Mouse (Mus musculus): Measurements from ENCODE around the gene Siah1a.

The Siah1a gene

GRCm38 (mm10) chr8:86744313-86745220 lies 1.2 kb downstream of the Siah1a start:
- no peak for DNase-seq (ENCODE audit: low read depth, low spot score)

DNA sequence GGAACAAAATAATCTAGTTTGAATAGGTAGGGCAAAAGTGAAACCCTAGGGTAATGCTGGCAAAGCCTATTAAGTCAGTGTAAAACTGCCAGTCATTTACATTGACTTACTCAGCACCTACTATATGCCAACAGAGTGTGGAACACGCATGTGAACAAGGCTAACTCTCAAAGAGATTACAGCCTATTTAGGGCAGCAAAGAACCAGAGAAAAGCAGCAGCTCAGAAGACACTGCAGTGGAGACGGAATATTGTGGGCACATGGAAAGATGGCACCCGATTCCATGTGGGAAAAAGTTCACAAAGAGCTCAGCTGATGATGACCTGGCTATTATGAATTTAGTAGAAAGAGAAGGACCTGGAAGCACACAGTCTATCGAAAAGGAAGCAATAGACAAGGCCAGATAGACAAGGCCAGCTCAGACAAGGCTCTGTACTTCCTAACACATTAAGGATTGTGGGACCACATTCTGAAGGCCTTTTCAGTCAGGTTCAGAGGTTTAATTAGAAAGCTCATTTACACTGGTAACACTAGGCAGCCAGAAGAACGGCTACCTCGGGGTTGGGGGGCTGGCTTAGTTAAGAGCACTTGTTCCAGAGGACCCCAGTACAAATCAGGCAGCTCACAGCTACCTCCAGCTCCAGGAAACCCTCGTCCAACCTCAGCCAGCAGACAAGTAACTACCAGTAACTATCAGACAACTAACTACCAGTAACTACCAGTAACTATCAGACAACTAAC lies 3.0 kb downstream of the Siah1a start:
- DNase-seq (ENCODE audit: low read depth, low spot score): no peak

GRCm38 (mm10) chr8:86741627-86742026 lies 4.1 kb downstream of the Siah1a start:
- DNase-seq (ENCODE audit: low read depth, low spot score): no peak

DNA sequence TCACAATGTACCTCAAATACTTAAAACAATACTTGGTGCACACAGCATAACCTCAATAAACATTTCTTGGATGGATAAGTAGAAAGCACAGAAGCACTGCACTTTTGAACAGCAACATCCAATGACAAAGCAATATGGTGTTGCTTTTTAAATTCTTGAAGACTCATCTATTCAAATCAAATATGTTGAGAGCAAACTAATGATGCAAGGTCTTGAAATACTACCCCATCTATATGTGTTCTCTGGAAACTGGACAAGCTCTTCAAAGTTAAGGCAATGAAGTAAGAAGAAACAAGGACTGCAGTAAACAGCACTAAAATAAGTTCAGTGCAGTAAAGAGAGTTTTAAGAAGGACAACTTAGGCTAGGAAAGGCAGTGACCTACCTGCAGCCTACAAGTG lies 4.8 kb downstream of the Siah1a start:
- DNase-seq (ENCODE audit: low read depth, low spot score): no peak

DNA sequence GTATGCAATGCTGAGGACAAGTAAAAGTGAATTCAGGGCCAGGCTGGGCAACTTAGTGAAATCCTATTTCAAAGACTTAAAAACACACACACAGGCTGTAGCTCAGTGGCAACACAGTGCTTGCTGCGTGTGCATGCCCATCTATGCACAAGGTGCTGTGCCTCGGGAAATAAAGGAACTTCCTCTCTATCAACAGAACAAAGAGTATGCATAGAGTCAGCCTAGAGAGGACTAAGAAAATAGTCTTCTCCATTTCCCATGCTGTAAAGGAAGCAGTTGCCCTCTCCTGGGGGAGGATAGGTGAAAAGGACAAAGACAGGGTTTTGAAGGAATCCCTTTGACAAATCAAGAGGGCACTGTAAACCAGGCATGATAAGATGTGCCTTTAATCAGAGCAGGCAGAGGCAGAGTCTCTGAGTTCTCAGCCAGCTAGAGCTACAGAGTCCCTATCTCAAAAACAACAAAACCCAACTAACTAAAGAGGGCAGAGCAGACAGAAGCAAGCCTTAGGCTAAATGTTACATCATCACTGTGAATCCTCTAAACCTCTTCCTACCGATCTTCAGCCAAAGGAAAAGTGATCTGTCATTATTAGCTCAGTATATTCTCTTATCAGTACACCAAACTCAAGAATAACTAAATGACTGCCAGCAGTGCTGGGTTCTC lies 10.2 kb downstream of the Siah1a start:
- no peak for DNase-seq (ENCODE audit: low read depth, low spot score)

GRCm38 (mm10) chr8:86734954-86735353 lies 10.8 kb downstream of the Siah1a start:
- DNase-seq (ENCODE audit: low read depth, low spot score): no peak

DNA sequence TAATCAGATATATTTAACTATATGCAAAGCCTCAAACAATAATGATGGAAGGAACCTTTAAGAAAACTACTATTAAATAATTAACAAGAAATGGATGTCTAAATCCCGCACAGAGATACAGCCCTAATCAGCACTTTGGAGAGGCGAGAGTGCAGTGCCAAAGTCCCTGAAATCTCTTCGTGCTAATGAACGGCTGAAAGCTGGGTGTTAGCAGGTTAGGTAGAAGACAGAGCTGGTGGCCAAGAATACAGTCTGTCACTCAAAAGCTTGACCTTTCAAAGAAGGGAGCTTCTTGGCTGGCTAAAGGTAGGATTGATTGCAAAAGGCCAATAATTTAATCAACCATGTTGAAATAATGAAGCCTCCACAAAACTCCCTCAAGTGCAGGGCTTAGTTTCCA lies 11.6 kb downstream of the Siah1a start:
- no peak for DNase-seq (ENCODE audit: low read depth, low spot score)

DNA sequence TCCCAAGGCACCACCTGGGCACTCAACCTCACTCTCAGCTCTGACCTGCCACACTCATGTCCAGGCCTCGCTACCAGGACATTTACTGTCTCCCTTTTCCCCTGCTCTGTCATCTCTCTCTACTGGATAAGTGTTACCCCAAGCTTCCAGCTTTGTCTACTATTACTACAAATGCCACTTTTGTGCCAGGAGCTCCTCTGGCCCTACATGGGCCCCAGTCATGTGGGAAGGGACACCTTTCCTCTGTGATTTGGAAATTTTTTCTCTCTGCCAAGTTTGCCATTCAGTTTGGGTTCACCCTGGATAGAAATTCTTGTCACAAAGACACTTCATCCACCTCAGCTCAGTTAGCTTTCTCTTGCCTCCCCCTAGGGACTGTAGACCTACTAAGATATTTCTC lies 14.9 kb downstream of the Siah1a start:
- DNase-seq (ENCODE audit: low read depth, low spot score): no peak

- no peak for DNase-seq (ENCODE audit: low read depth, low spot score)
These were observed 15.4 kb downstream of the Siah1a start for GRCm38 (mm10) chr8:86730303-86730702.

- no peak for DNase-seq (ENCODE audit: low read depth, low spot score)
These were observed 17.3 kb downstream of the Siah1a start for GRCm38 (mm10) chr8:86728224-86728950.

GRCm38 (mm10) chr8:86726959-86727358 lies 18.8 kb downstream of the Siah1a start:
- no peak for DNase-seq (ENCODE audit: low read depth, low spot score)

DNA sequence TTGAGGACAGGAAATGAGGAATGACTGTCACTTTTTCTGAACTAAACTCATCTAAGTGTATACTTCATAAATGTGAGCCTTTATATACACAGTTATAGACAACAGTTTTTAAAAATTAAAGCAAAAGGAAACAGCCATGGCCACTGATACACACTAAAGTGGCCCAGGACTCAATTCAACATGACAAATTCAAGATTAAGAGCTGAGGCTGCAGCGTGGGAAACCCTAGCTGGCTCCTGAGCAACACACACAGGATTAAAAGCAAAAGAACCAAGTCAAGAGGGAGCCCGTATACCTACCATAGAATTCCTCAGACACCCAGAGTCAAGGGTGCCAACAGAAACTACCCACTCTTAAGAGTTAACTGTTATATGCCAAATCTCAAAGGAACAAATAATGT lies 24.2 kb downstream of the Siah1a start:
- no peak for DNase-seq (ENCODE audit: low read depth, low spot score)

DNA sequence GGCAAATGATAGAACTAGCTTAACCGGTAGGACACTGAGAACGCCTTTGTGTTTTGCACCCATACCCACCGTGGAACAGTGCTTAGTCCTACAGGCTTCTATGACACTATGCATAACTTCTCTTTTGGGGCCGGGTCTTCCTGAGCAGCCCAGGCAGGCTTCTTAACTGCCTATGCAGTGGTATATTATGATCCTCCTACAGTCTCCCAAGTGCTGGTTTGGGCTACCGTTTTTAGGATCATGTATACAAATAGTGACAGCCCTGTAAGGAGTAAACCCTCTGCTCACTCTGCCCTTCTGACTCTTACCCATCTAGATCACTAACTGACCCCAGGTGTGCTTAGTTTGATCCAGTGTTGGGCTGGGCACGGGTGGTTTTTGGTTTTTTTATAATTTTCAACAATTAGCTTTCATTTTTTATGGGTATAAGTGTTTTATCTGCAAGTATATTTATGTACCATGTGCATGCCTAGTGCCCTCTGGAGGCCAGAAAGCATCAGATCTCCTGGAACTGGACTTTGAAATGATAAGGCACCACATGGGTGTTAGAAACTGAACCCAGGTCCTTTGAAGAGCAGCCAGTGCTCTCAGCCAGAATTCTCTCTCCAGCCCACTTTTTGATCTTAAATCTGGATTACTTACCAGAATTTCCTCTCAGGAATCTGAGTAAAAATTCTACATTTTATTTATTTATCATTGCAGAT lies 24.8 kb downstream of the Siah1a start:
- no peak for DNase-seq (ENCODE audit: low read depth, low spot score)

GRCm38 (mm10) chr8:86719368-86719767 lies 26.4 kb downstream of the Siah1a start:
- DNase-seq (ENCODE audit: low read depth, low spot score): no peak

- no peak for DNase-seq (ENCODE audit: low read depth, low spot score)
These were observed 27.3 kb downstream of the Siah1a start for GRCm38 (mm10) chr8:86718332-86718994.

GRCm38 (mm10) chr8:86713407-86714188 lies 32.1 kb downstream of the Siah1a start:
- peak; percentile 96 for DNase-seq (ENCODE audit: low read depth, low spot score)

DNA sequence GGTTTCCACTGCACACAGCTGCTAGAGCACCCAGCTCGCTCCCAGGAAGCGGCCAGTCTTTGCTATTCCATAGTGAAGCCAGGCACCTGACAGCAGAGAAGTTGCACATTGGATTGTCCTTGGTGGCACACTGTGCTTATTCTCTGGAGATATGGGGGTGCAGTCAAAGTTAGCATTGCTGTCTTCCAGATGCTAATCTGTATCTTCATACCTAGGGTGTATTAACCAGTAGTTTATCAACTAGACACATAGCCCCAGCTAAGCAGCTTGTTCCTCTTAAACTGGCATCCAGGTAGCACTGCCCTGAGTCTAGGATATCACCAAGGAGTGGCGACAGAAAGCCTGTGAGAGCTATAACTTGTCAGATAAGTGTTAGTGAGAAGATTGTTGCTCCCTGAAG lies 33.1 kb downstream of the Siah1a start:
- no peak for DNase-seq (ENCODE audit: low read depth, low spot score)

GRCm38 (mm10) chr8:86707873-86708272 lies 37.9 kb downstream of the Siah1a start:
- DNase-seq (ENCODE audit: low read depth, low spot score): peak; percentile 53

DNA sequence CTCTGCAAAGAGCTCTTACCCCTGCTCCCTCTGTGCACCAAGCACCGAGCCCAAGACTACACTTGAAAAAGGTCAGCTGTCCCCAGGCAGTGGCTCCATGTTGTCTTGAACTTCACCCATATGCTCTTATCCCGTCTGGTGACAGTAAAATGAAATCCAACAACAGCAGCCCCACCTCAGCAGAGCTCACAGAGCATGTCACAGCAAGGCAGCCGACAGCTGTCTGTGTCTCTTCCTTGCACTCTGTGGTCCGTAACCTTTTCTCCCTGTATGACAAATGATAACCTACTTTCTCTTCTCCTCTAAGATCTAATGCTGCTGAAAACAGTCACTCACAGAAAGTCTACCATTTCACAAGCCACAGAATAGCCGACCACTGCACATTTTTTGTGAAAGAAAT lies 39.0 kb downstream of the Siah1a start:
- DNase-seq (ENCODE audit: low read depth, low spot score): no peak

GRCm38 (mm10) chr8:86705317-86705716 lies 40.4 kb downstream of the Siah1a start:
- peak; percentile 69 for DNase-seq (ENCODE audit: low read depth, low spot score)
